Mouse (Mus musculus) left cerebral cortex, adult 11 months (tissue): ENCODE measurements at regions not wholly inside any gene's neighbourhood (a gene's known extent, or its start where the extent isn't known, plus 50 kb on each side); places are given as distances from the start of the nearest gene placed in this dataset.

ENCODE experiments used
- DNase-seq: peaks from one replicate; pipeline ENCODE4 v3.0.0; 2022; ENCODE audit warnings: low spot score

DNA sequence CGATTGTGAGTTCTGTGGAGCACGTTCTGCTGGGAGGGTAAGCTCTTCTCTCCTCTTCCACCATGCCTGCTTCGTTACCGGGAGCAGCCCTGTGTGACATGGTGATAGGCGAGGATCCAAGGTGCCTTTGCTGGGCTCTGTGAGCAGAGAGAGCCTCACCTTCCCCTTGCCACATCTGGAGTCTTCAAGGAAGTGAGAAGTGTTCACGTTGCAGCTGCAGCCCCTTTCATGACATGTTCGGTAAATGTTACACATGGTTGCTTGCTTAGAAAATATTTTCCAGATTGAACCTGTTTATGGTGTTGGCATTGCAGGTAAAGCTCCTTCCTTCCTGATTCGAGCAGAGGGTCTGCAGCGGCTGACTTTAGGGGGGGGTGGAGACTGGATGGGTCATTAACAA, 244.0 kb downstream of the Ttll7 start:
- no peak for DNase-seq

DNA sequence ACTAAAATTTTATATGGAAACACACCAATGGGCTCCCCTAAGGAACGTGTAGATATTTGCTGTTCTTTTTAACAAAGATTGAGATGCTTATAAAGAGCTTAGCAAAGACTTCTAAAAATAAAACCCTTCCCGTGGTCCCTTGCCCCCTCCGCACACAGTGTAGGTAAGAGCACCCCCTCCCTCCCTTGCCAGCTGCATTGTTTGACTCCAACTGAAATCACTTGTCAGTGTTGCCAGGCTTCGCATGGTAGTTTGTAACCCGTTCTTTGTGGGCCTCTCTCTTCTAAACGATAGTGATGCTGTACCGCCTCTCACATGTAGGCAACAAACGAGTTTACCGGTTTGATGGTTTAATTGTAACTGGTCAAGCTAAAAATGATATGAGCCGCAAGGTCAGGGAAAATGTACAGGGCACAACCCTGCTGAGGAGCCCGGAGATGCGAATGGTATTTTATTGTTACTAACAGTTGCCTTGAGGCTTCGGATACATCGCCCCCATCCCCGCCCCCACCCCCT, 246.0 kb downstream of the Ttll7 start:
- no peak for DNase-seq

DNA sequence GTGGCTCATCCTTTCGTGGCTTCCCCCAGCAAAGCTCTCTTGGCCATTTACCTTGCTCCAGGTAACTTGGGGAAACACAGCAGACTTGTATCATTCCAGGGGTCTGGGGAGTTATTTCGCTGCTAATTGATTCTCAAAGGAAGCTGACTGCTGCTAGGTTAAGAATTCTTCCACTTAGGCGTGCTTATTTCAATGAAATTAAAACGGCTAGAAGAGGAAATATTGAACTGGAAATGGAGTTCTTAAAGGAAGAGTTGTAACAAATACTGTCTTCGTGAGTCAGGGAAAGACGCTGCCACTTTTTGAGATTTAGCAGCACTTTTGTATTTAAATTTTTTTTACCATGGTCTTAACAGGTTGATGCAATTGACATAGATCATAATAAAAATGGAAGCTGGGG, 246.4 kb downstream of the Ttll7 start:
- no peak for DNase-seq

DNA sequence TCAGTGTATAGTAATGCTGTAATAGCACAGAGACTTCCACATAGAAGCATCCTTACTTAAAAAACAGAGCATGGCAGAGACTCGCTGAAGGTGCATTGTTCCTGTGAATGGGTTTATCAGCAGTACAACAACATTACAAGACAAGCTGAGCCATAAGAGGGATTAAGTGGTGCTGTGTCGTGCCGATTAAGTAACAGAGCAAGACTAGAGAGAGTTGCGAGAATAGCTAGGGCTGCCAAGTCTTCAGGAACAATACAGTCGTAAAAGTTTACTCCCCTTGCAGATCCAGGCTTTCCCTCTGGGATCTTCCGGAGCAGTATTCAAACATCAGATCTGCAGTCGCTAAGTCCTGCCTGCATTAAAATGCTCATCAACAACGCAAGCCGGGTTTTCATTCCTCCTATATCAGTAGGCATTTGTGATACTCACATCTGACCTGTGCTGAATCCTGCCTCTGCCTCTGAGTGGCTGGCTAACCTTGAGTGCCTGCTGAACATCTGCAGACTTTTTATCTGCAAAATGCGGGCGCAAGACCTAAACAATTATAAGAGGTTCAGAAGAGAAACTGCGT, 247.1 kb downstream of the Ttll7 start:
- no peak for DNase-seq

DNA sequence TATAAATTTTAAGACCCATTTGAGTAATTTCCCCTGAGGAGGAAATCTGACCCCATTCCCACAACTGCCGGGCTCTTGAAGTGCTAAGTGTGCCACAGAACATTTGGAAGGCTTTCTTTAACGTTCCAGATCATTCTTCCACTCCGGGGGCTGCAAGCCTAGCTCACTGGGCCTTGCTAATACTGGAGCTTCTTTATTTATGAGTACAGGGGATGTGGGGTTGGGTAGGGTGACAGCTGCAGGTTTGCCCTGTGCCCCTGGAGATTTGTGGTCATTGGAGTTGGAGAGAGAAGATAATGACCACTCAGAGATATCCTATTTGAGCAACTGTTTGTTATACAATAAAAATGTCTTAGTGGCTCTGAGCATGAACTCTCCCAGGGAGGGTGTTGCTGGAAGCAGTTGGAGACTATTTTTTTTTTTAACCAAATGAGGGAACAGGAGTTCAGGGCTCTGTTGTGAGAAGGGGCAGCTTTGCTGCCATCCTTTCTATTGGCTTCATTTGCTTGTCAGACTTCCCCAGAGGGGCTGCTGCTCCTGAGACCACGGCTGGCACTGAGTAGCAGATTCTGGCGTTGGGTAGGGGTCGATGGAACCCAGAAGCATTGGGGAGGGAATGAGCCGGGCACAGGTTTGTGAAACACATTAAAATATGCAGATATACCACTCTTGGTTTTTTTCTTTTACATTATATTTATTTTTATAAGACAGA, 249.0 kb downstream of the Ttll7 start:
- DNase-seq: no peak

DNA sequence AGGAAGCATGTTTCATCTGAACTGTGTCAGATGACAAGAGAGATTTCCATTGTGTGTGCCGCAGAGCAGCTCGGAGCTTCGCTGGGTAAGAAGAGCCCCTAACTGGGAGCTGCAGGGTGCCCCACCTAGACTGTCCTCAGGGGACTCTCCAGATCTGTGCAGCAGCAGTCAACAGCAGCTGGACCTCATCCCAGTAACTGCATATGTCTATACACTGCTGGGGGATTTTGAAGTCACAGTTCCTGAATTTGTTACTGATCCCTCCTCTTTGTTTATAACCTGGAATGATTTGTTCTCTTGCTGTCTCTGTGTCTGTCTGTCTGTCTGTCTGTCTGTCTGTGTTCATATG, 249.6 kb downstream of the Ttll7 start:
- no peak for DNase-seq

DNA sequence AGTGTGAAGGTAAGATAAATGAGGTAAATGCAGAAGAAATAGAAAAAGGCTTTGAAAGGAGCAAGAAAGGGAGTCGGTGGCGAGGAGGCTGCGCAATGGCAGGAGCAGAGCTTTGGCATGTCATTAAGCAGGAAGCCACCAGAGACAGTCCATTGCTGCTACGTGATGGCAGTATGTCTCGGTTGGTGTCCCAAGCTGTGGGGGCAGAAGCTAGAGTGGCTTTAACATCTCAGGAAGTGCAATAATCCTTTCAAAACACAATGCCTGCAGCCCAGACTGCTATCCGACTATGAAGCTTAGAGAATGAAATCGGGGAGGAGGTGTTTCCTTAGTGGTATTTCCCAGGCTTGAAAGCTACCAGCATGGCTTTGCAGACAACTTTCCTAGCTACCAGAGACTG, 251.3 kb downstream of the Ttll7 start:
- no peak for DNase-seq

DNA sequence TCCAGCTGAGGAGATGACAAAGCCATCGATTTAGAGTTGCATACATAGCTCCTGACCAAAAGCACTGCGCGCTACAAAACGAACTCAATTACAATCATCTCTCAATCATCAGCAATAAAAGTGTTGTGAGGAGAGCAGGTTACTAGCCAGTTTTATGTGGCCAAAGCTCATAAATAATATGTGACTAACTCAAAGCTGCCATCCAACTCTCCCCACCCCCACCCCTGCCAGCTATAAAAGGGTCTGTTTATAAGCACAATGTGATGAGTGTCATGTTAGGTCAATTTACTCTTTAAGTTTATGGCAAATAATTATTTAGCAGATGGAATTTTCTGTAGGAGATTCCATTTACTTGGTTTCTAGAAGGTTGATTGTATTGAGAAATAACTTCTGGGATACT, 265.4 kb downstream of the Ttll7 start:
- DNase-seq: no peak

DNA sequence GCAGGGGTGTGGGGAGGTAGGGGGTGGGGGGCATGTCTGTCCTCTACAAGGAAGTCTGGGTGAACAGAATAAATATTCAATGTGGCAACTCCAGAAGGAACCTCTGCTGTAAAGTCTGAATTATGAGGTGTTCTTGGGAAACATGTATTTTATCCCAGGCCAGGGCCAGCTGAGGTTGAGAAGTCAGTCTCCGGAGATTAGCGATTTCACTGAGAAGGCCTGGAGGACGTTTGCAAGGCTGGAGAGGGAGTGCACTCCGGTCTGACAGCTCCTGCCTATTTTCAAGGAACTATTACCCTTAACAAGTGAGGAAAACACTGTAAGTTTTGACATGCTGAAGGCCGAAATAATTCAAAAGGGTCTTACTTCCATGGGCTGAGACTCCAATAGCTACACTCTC, 265.9 kb downstream of the Ttll7 start:
- DNase-seq: no peak

DNA sequence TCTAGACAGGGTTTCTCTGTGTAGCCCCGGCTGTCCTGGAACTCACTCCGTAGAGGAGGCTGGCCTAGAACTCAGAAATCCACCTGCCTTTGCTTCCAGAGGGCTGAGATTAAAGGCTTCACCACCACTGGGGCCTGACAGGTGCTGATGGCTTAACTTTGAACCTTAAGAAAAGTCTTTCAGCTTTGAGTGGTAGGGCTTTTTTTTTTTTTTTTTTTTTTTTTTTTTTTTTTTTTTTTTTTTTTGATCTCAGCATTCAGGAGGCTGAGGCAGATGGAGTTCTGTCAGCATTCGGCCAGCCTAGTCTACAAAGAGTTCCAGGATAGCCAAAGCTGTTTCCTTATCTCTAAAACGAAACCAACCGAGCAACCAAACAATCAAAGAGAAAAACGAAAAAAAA, 266.5 kb downstream of the Ttll7 start:
- no peak for DNase-seq

DNA sequence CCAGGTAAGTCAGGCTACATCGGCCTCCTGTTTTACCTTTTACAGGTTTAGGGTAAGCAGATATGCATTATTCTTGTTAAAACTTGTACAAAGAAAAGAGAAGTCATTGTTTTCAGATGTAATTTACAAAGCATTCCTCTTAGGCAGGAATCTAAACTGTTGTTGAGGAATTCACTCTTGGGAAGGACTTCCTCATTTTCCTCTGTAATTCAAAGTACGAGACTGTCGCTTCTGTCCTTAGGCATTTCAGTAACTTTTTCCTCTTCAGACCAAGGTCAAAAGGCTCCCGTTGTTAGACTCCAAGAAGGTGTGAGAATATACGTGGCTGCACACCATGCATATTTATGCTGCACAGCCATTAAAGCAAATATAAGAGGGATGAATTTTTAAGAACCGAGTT, 269.7 kb downstream of the Ttll7 start:
- DNase-seq: no peak

DNA sequence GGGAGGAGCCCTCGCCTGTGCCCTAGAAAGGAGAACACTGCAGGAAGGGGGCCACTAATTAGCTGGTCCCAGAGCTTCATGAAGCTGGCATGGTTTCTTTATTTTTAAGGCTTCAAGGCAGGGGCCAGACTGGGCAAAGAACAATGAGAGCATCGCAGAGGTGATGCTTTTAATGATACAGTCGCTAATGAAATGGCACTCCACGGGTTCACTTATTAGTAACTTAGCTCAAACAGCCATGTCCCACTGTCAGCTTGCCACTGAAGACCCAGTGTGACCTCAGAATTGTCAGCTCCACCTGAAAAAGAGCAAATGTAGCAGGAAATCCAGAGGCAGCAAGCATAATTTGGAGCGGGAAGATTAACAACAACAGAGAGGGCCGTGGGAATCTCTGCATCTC, 275.6 kb downstream of the Ttll7 start:
- no peak for DNase-seq

DNA sequence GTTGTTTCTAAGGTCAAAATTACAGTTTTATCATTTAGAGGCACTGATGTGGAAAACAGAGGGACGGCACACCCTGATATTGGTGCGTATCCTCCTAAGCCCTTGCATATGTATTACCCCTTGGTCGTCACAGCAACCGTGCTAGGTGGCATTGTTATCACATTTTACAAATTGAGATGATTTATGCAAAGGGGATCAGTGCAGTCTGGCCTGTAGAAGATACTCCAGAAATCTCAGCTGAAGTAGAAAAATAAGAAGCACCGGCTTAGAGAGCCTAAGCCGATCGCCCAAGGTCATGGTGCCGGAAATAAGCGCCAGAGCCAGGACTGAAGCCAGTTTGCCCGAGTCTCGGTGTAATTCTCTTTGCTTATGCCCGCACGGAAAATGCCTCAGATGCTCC, 280.7 kb downstream of the Ttll7 start:
- DNase-seq: no peak

DNA sequence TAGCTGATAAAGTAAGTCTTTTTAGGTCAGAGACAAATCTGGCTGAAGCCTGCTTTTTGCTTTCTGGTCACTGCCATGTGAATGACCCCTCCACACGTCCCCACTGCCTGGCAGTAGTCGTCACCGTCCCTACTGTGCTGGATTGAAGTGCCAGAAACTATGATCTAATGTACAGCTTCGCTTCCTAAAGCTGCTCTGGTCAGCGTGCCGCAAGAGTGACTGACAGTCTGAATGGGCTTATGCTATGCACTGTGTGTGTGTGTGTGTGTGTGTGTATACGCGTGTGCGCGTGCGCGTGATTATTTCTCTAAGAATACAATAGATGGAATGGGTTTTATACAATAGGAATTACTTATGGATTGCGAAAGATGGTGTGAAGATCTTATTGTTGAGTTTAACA, 281.2 kb downstream of the Ttll7 start:
- DNase-seq: no peak

DNA sequence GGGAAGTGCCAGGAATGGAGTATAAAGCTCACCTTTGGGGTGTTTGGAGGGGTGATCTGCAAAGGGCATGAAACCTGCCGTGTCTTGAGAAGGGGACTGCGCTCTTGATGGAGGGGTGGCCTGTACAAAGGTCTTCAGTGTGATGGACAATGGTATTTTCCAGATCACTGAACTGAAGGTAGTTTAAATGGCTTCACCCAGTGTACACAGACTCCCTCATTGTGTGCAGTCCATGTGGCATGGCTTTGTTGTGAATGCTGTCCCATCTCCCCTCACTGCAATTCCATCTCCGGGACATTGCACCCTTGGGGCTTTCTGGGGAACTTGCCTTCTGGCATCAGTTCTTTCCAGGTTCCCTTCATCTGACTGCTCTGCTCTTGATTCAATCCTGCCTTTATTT, 288.2 kb downstream of the Ttll7 start:
- DNase-seq: no peak

DNA sequence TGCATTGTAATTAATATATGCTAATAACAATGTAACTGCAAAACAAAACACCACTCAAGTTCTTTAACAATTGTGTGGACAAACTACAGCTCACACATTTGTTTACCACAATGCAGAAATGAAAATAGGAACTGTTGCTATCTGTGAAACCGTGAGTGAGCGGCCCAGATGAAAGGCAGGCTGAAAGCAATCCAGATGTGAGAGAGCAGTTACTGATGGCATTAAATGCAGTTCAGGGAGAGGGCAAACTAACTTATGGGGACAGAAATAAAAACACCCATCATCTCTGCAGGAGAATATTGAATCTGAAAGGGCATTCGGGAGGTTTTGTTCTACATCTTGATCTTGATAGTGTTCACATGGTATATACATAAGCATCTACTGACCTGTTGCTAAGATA, 301.3 kb downstream of the Ttll7 start:
- no peak for DNase-seq

DNA sequence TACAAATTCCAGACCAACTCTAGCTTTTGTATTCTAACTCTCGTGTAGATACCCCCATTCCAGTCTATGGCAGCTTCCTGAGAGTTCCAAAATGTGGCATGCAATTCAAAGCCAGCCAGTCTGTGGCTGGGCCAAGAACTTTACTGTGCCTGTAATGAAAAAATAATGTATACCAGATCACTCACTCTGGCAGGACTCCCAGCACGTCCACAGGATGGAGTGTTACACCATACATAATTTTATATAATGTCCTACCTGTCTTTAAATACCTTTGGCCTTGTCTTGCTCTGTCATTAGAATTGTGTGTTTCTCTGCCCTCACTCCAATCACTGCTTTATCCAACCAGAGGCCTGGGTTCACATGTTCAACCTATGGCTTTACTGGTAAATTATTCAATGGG, 301.8 kb downstream of the Ttll7 start:
- DNase-seq: no peak

DNA sequence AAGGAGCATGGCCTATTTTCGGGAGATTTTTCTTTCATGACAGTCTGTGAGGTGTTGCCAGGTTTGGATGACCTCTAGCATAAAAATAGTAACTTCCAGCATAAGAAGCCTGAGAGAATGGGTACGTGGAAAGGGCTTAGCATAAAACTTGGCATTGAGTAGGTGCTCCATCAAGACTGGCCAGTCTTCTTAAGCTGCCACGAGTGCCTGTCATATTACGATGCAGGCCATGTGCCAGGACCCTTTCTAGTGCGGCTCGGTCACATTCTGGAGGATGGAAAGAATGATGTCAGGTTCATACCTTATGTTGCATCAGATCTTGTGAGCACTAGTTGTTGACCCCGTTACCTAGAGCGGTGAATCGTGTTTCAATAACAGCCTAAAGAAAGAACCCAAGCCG, 311.0 kb downstream of the Ttll7 start:
- no peak for DNase-seq

DNA sequence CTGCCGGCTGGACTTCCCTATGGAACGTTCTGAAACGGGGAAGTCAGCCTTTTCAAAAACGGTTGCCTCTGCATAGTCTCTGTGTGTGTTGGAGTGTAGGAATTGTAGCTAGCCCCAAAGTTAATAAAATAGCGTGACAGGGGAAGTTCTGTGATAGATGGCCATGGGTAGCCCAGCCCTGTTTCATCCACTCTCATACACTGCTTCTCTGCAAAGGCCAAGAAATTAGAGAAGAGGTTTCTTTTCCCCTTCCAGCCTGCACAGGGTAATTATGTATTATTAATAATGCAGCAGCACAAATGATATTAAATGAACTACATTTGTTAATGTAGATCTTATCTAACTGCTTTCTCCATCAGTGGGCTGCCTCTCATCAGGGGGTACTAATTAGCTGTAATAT, 311.4 kb downstream of the Ttll7 start:
- no peak for DNase-seq

DNA sequence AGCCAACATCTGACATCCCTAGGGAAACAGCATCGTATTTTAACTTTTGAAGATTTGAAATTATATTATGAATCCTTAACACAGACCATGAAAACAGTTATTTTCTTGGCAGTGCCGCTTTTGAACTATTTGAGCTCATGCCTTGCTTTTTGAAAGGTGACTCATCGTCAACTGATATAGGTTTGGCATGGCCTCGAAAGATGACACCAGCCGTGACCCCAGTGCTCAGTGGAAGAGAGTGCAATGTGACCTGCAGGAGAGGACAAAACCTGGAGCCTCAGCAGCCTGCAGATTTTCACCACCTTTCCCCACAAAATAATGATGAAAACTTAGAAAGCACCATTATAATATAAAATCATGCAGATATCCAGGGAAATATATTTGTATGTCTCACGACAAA, 312.8 kb downstream of the Ttll7 start:
- no peak for DNase-seq

DNA sequence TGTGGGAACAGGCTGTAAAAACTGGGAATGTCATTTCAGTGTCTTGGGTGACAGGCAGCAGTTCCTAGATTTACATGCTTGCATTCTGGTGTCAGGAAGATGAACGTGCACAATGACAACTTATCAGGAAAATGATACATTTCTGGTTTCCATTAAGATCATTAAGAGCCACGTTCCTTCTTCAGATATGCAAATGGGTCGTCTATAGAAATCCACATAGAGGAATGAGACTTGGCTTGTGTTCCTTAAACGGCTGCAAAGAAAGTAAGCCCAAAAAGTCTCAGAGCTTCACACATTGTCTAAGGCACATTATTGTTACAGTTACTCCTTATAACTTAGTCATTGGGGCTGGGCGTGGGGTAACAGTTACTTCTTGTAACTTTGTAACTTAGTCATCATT, 314.4 kb downstream of the Ttll7 start:
- DNase-seq: no peak

DNA sequence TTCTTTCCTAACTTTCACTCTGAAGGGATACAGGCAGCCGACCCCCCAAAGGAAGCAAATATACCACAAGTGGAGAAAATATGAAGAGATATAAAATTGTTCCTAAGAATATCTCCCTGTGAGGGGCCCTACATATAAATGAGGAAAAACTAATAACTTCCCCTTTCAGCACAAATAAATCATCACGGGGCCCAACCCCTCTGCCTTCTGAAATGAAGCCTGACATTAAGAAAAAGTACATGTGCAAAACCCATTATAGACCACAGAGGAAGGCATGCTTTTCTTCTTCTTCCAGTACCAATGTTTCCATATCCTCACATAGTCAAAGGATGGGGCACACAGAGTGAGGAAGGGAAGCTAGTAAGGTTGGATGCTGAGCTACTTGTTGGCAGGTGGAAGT, 317.0 kb downstream of the Ttll7 start:
- DNase-seq: no peak

DNA sequence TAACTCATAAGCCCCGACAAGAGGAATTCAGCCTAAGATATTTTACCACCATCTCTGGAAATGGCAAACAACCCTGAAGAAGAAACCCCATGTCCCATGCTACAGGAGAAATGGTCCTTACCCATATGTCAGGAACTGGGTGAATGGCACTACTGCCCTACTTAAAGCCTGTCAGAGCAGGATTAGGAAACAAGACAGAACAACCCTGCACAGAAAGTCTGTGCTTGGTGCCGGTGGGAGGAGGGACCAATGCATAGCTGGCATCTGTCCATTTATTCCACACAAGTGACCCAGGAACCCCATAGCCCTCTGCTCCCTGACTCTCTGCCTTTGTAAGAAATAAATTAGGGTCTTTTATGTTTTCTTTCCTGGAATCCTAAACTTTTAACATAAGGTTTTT, 317.9 kb downstream of the Ttll7 start:
- no peak for DNase-seq

DNA sequence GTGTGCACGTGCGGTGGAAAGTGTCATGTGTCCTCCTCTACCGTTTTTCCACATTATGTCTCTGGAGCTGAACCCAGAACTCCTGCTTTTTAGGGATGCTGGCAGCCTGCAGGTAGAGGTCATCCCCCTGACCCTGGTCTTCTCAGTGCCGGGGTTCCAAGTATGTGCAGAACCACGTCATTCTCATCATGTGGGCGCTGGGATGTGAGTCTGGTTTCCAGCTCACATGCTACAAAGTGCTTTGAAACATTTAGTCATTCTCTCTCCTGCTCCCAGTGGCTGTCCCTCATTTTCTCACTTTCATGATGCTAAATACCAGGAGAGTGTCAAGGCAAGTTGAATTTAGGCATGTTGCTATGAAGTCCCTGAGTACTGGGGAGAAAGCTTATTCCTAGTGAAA, 326.6 kb downstream of the Ttll7 start:
- DNase-seq: no peak
